In the genomic region with DNA sequence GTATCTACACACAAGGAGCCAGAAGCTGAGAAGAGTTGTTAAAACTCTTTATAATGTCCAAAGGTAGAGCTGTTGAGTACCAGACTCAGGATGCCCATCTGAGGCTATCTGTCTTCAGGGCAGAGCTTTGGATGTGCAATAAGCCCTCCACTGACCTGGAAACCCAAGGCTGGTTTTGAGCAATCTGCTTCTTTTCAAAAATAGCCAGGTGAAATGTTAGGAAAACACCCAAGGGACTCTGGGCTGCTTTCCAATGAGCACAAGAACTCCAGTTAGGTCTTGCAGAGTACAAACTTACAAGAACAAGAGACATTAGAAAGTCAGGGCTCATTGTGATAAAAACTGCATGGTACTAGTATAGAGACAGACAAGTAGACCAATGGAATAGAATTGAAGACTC, we compare ENCODE assay signal across 5 mouse cellular contexts.
"Had no signal": no experiment of that assay in that cellular context is flagged by ENCODE, and none has a peak within 500 bp of the region (broad histone marks: within the 10 kb centered on the region; RNA-seq: fewer than 3 reads in every experiment).

No protein-coding gene starts in this region.

- DNase-seq: kidney, postnatal 25 days; lung, embryonic 14.5 days; lung, postnatal 10 days; lung, postnatal 4 days; thymus, postnatal 4 days had no signal
